Comparison of ENCODE assay signal across 9 mouse cellular contexts in genomic region chr7:98086346-98086745, GRCm38 (mm10). TPM values are rescaled to one million over a fixed set of nuclear protein-coding genes. Genes with fewer than 3 reads are reported as not detected.
DNase-seq lines count a peak whose midpoint lies in the region; ATAC-seq and TF ChIP-seq lines count a peak whose summit lies in the region.
"Had no signal": no experiment of that assay in that cellular context is flagged by ENCODE, and none has a peak within 500 bp of the region (broad histone marks: within the 10 kb centered on the region; RNA-seq: fewer than 3 reads in every experiment).

No protein-coding gene starts in this region.

- no peak overlapping the region for H3K4me3 ChIP-seq in left cerebral cortex, adult 2 months
- H3K4me3 ChIP-seq in CH12.LX (replicated peaks in 1 of 3; ENCODE audit: low read depth in 2 of 3, low read length in 2 of 3, poor library complexity in 1 of 3) = no peak overlapping the region
- no peak overlapping the region for H3K4me3 ChIP-seq in embryonic facial prominence, embryonic 11.5 days (ENCODE audit: low read depth, low read length)

- DNase-seq in left cerebral cortex, adult 2 months (ENCODE audit: extremely low spot score in 1 of 2, low spot score in 2 of 2) = no peak
- DNase-seq in left cerebral cortex, postnatal 4 days = no peak
- DNase-seq in 416B (ENCODE audit: low read depth) = peak; percentile 63
- DNase-seq in CH12.LX (ENCODE audit: extremely low read depth) = no peak
- peak; percentile 21 for DNase-seq in embryonic facial prominence, embryonic 11.5 days (ENCODE audit: low spot score)
- DNase-seq in right cerebral cortex, postnatal 25 days = no peak
- DNase-seq in heart, adult 18-20 months = no peak
- DNase-seq: layer of hippocampus, postnatal 36 days had no signal

- ATAC-seq in embryonic facial prominence, embryonic 11.5 days (replicated peaks; ENCODE audit: insufficient number of reproducible peaks, low FRiP score, low TSS enrichment, low read depth) = no peak
- ATAC-seq: inflammation-experienced regulatory T-cells, adult 6 months had no signal

- 40% methylated on average over 2 of the region's 2 CpGs for WGBS in embryonic facial prominence, embryonic 11.5 days

- peak; percentile 63 for TF ChIP-seq RAD21 in CH12.LX (IDR thresholded peaks at IDR 0.05; ENCODE audit: low read depth, low read length)

- H3K79me2 ChIP-seq in CH12.LX (replicated peaks; ENCODE audit: control insufficient read depth, extremely low read depth, insufficient read depth, poor library complexity, severe bottlenecking) = no peaks in the 10 kb centered on the region

- H3K36me3 ChIP-seq in CH12.LX (replicated peaks in 1 of 2; ENCODE audit: control insufficient read depth in 1 of 2, insufficient read depth in 1 of 2, low read length in 1 of 2) = peaks cover 0 to 40% of the 10 kb centered on the region in 2 experiments
- no peaks in the 10 kb centered on the region for H3K36me3 ChIP-seq in embryonic facial prominence, embryonic 11.5 days (replicated peaks; ENCODE audit: control insufficient read depth, insufficient read depth, low read depth, low read length)

- in situ Hi-C loops in CH12.LX (cut with MboI; ENCODE audit: low pct_ligation_motif_present, low pct_unique_long_range_greater_than_20kb, low sequenced_read_pairs) = no loop called here

- intact Hi-C loops in left cerebral cortex, adult 2 months (cut with DNase I) = no loop called here
- intact Hi-C loops in left cerebral cortex, postnatal 4 days (cut with DNase I) = no loop called here

- H3K4me1 ChIP-seq in CH12.LX (ENCODE audit: control insufficient read depth in 1 of 2, insufficient read depth in 2 of 2) = peaks cover 15 to 50% of the 10 kb centered on the region in 2 experiments
- no peaks in the 10 kb centered on the region for H3K4me1 ChIP-seq in embryonic facial prominence, embryonic 11.5 days (ENCODE audit: control insufficient read depth, insufficient read depth, low read length)

- TF ChIP-seq POLR2A in CH12.LX (IDR thresholded peaks at IDR 0.05; ENCODE audit: low read depth, low read length) = no peak

- no peaks in the 10 kb centered on the region for H3K9me3 ChIP-seq in CH12.LX (replicated peaks; ENCODE audit: low read length)
- H3K9me3 ChIP-seq in embryonic facial prominence, embryonic 11.5 days (replicated peaks; ENCODE audit: control insufficient read depth, low read length) = no peaks in the 10 kb centered on the region

- H3K27me3 ChIP-seq in CH12.LX (replicated peaks) = no peaks in the 10 kb centered on the region
- no peaks in the 10 kb centered on the region for H3K27me3 ChIP-seq in embryonic facial prominence, embryonic 11.5 days (ENCODE audit: control insufficient read depth, insufficient read depth, low read length)

- peak; percentile 55 for TF ChIP-seq CTCF in left cerebral cortex, adult 2 months (IDR thresholded peaks at IDR 0.05)
- TF ChIP-seq CTCF in CH12.LX (conservative IDR thresholded peaks at IDR 0.05 in 1 of 2, IDR thresholded peaks at IDR 0.05 in 1 of 2; ENCODE audit: low read depth in 2 of 2, low read length in 2 of 2) = peak in 1 of 2 experiments; percentile 74; a peak in 2 of 4 replicates

- no peak overlapping the region for H3K9ac ChIP-seq in CH12.LX (ENCODE audit: insufficient read depth, low read depth)
- H3K9ac ChIP-seq in embryonic facial prominence, embryonic 11.5 days (replicated peaks; ENCODE audit: low read length) = no peak overlapping the region

- dilution Hi-C loops in CH12.LX (cut with MboI; ENCODE audit: extremely low pct_ligation_motif_present, extremely low pct_unique_long_range_greater_than_20kb, low sequenced_read_pairs) = no loop called here

- H3K4me2 ChIP-seq in CH12.LX (ENCODE audit: insufficient read depth, low read depth, poor library complexity, severe bottlenecking) = no peak overlapping the region
- no peak overlapping the region for H3K4me2 ChIP-seq in embryonic facial prominence, embryonic 11.5 days (ENCODE audit: low read depth, low read length)

- no peak overlapping the region for H3K27ac ChIP-seq in left cerebral cortex, adult 2 months
- no peak overlapping the region for H3K27ac ChIP-seq in CH12.LX (ENCODE audit: insufficient read depth, low read depth)
- H3K27ac ChIP-seq in embryonic facial prominence, embryonic 11.5 days (replicated peaks; ENCODE audit: low read depth, low read length) = no peak overlapping the region

- TF ChIP-seq EP300 in CH12.LX (IDR thresholded peaks at IDR 0.05; ENCODE audit: low read length) = no peak

TF ChIP-seq in CH12.LX, 34 proteins besides CTCF, POLR2A, EP300 and RAD21:
- TF ChIP-seq SMC3 (IDR thresholded peaks at IDR 0.05; ENCODE audit: low read depth, low read length) = peak; percentile 56
- no peak for TF ChIP-seq ETS1 (conservative IDR thresholded peaks at IDR 0.05; ENCODE audit: low read depth, low read length)

RNA-seq across cellular contexts. Expression of gene Myo7a, which starts 33.0 kb away (rescaled TPM):
- 10 to 100 TPM; 12.7 to 15.1 TPM for total RNA-seq in left cerebral cortex, adult 2 months (2021)
- total RNA-seq in left cerebral cortex, postnatal 4 days (2021) = 10 to 100 TPM; 17.8 to 18.7 TPM
- total RNA-seq in CH12.LX (2012; rRNA removed) (11.3 and 13.2 TPM in 2 replicates), CH12.LX (2014; rRNA removed) (12.9 and 14.0 TPM in 2 replicates)
- 28.0 and 29.7 TPM in 2 replicates for polyA plus RNA-seq in CH12.LX (2012; ENCODE audit: insufficient read length, low read depth)
- polyA plus RNA-seq in embryonic facial prominence, embryonic 11.5 days (2014; fragmentation: Nextera tagmentation; extraction: Ambion mirVana) = 9.7 and 10.7 TPM in 2 replicates
- 1 to 10 TPM; 3.9 to 5.2 TPM for total RNA-seq in heart, adult 18-20 months (2021)

RNA-seq across cellular contexts. Expression of gene Omp, which starts 59.0 kb away (rescaled TPM):
- total RNA-seq in left cerebral cortex, adult 2 months (2021) = under 1 TPM; 0.77 to 0.89 TPM
- total RNA-seq in left cerebral cortex, postnatal 4 days (2021) = 1 to 10 TPM; 1.4 to 2.1 TPM
- 0.08 TPM in 1 of 2 replicates, not detected in the other for total RNA-seq in CH12.LX (2012; rRNA removed)
- not detected in 2 replicates for total RNA-seq in CH12.LX (2014; rRNA removed)
- polyA plus RNA-seq in CH12.LX (2012; ENCODE audit: insufficient read length, low read depth) = not detected in 2 replicates
- 0.15 and 0.25 TPM in 2 replicates for polyA plus RNA-seq in embryonic facial prominence, embryonic 11.5 days (2014; fragmentation: Nextera tagmentation; extraction: Ambion mirVana)
- total RNA-seq in heart, adult 18-20 months (2021) = not detected
- polyA plus RNA-seq: inflammation-experienced regulatory T-cells, adult 6 months had no signal

Comparison
In these comparisons a context has a peak if more than half of its experiments do, and no peak if none do; other contexts are left out.
1. DNase-seq: peak in 416B (single experiment) and embryonic facial prominence, embryonic 11.5 days (single experiment); none in left cerebral cortex, adult 2 months (0 of 2), left cerebral cortex, postnatal 4 days (single experiment), CH12.LX (single experiment), right cerebral cortex, postnatal 25 days (single experiment) and heart, adult 18-20 months (0 of 2).